Mouse (Mus musculus) liver, embryonic 14.5 days (tissue): Measurements from ENCODE around the gene Fam84b.

Experiments used
- CTCF ChIP-seq: IDR thresholded peaks from 2 replicates; pipeline ENCODE4 v1.5.1; 2016; ENCODE audit warnings: antibody characterized with exemption, low read depth, control low read depth
- EP300 ChIP-seq: IDR thresholded peaks from 2 replicates; pipeline ENCODE4 v1.6.1; 2016; ENCODE audit warnings: antibody characterized with exemption, low read depth

DNA sequence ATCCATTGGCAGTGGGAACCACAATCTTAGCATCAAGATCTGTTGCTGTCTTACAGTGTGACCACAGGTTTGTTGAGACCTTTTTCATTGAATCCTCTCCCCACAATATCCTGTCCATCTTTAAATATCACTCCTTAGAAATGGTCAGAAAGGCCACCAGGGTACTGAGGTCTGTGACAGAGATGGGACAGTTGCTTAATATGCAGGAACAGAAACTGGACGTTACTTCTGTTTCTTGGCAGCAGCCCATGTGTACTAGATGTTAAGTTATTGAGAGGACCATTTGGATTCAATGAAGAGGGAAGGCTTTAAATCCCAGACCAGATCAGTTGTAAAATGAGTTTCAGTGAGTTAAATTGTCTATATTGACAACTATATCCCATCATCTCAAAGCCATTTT is 1.5 kb upstream of the Fam84b start:
- TF ChIP-seq CTCF = no peak
- TF ChIP-seq EP300 = no peak
